Mouse (Mus musculus) heart, postnatal 4 days (tissue): Measurements from ENCODE around the gene Herpud2. TPM values are rescaled to one million over a fixed set of nuclear protein-coding genes. Genes with fewer than 3 reads are reported as not detected.
A peak's percentile ranks its signal among the peaks of the same experiment; 100 is the strongest.

Experiments
- DNase-seq: peaks from one replicate; pipeline ENCODE4 v3.0.0; 2021
- total RNA-seq, 2 experiments: library from RNA; stranded (reverse); gene quantifications; 2 replicates each; pipeline ENCODE4 v1.2.3; 2021

The Herpud2 gene
- 10 to 100 TPM; 38.8 to 39.9 TPM for total RNA-seq

DNA sequence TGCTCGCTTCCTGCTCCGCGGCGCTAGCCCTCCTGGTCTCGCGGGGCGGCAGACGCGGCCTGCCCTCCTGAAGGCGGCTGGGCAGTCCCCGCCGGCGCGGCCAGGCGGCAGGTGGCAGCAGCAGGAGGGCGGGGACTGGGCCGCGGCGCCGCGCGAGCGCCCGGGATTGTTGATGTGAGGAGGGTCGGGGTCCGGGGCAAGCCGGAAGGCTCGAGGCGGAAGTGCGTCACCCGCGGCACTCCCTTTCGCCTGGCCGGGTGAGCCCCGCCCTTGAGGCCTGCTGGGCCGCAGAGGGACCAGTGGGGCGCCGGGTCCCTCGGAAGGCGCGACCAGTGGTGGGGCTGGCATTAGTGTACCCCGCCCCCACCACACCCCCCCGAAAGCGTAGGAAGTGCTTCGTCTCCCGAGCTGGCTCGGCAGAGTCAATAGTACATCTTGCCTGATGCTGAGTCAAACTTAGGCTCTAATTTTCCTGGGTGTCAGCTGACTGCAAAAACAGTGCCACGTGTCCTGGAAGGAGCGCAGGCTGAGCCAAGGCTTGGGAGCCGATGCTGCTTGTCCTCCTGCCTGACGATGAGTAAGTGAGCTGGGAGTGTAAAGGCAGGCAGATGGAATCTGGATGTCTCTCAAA lies at the start of gene Herpud2:
TSS of gene Herpud2 (minus strand) at position 210 of the 631 bp plus-strand sequence.
- peak; percentile 95 for DNase-seq

DNA sequence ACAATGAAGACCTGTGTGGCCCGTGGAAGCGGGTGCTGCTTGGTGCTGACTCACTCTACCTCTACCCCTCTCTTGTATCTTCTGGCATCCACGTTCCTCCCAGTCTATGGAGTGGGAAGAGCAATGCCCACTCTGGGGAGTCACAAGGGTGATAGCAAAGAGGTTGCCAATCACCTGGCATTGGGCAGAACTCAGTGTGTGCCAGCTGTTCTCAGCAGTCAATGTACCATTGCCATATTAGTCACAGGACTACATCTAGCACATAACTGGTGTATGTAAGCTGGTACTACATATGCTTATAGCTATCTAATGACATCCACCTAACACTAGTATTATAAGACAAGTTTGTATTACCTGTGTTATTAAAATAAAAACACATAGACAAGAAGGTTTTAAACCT lies 49.4 kb upstream of the Herpud2 start:
- no peak for DNase-seq

DNA sequence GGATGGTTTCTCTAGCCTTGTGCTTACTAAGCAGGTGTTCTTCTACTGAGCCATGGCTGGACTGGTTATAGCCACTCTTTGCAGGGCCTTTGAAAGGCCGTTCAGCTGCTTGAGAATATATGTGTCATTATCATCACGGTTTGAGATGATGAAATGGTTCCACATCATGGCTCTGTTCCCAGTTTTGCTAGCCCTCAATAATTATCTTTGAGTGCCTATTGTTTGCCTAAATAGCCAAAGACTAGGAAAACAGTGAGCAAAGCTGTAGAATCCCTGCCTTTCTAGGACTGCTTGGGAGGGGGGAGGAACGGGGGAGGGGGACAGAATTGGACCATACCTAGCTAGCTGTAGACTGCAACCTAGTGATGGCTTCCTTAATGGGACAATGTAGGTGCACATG lies 48.5 kb upstream of the Herpud2 start:
- DNase-seq, result no peak

DNA sequence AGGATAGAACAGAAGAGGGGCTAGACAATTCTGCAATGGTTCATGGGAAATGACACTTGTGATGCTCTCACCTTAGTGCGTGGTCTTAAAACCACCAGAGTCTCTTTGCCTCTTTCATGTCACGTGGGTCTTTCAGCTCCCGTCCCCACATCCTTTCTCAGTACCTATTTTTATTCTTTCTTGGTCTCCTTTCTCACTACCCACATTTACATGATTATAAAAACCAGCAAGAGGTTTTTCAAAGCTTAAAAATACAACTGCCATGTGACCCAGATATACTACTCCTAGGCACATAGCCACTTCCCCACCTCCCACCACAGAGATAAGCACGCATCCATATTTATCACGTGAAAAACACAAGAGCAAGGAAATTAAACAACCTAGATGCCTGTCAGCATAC lies 45.1 kb upstream of the Herpud2 start:
- DNase-seq, result no peak

DNA sequence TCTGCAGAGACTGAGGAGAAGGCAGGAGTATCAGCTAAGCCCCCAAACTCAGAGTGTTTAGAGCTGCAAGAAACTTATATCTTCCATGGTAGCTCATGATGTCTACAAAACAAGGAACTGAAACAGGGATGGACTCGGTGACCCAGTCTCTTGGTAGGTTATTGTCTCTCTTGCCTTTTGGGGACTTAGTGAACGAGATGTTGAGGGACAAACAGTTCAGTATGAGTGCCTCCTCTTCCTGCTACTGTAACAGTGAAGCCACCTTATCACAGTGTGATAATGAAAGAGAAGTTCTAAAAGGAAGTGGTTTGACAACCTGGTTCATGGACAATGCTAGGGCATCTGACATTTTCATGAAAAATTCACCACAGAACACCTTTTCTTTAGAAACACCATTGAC lies 40.0 kb upstream of the Herpud2 start:
- no peak for DNase-seq

DNA sequence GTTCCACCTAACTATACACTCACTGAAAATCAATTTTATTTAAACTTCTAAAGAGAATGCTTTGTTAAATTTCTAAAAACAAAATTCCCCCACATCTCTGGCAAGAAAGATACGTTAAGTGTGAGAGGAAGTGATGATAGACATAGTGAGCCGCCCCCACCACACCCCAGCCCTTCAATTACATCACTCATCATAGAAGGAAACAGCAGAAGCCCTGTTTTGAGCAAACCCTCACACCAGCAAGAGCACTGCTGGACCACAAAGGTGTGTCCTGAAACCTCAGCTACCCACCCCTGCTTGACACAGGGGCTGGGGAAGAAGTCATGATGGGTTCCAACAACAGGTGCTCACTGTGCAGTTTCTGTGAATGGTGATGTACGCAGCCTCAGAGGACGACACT lies 34.9 kb upstream of the Herpud2 start:
- no peak for DNase-seq

DNA sequence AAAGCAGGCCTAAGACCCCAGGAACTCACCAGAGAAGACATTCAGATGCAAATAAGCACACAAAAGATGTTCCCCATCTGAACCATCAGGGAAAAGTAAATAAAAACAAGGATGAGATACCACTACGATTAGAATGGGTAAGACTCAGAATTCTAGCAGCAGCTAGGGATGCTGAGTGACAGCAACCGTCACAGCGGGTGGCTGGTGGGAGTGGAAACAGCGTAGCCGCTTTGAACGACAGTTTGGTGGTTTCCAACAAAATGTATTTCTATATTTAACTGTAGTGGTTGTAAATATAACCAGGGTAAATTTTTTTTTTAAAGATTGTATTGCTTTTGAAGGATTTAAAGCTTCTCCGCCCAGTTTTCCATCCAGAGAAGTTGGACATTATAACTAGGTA lies 34.2 kb upstream of the Herpud2 start:
- no peak for DNase-seq

DNA sequence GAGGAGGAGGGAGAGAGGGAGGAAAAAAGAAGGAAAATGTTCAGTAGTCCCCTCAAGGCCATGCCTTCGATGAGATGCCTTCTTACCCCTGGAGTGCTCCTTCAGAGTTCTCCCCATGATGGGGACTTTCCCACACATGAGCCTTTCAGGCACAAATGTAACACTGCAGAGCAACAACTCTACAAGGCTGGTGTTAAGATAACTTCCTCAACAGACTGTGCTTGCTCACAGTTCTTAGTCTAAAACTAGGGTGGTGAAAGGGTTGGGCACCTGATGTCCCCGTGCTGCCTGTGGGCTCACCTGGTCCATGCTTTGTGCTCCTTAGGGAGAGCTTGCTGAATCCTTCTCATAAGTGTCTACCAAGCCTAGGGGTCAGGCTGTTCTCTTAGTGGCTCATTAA lies 33.0 kb upstream of the Herpud2 start:
- no peak for DNase-seq

DNA sequence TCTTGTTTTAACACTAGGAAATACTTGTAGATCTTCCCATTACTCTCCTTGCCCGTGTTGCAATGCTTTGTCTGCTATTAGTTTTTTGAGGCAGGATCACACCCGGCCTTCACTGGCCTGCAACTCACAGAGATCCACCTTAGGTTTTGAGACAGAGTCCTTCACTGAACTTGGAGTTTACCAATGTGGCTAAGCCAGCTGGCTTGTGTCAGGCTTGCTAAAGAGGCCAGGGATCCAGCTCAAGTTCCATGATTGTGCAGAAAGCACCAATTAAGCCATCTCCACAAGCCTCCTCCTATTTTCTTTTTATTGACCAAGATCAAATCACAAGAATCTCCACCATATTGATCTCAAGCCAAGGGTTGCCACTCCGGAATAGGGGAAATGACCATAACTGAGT lies 26.4 kb upstream of the Herpud2 start:
- DNase-seq, result peak; percentile 13

DNA sequence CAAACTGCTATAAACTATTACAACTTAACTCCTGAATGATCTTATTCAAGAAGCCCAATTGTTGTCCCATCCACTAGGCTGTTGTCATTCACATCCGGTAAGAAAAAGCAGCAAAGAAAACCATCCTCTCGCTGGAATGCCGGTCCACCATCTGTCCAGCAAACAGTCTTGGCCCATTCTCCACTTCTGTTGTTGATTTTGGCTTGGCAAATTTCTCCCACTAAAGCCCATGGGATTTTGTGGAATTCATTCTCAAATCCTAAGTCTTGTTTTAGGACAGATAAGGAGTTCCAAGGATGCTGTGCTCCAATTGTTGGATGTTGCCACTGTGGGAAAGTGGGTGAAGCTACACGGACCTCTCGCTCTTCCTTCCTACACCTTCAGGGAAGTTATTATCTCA lies 25.6 kb upstream of the Herpud2 start:
- peak; percentile 55 for DNase-seq

DNA sequence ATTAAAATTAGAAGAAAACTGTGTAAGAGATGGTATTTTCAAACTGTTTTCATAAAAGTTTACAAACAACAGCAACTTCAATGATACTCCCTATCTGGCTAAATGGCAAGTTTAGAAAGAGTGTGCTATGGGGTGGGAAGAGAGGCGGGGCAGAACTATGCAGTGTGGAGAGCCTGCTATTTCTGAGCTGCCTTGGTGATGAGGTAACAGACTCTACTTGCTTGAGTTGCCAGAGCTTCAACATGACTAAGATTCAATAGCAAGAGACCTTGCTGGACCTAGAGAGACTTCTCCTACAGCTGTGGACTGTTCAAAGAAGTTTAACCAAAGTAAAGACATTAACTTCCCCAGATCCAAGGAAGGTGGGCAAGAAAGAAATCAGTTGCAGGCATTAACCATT lies 24.9 kb upstream of the Herpud2 start:
- peak; percentile 35 for DNase-seq

DNA sequence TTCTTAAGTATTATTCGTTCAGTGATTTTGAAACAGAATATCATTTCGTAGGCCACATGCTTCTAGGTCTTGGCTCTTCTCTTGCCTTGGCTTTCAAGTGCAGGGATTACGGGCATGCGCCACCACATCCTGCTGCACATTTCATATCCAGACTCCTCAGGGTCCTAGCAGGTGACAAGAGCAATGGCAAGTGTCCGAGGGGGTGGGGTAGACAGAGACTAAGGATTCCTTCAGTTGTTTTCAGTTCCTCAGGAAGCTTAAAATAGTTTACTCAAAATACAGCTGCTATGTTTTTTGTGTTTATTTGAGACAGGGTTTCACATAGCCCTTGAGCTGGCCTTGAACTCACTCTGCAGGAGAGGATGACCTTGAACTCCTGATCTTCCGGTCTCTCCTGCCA lies 24.4 kb upstream of the Herpud2 start:
- DNase-seq, result no peak

DNA sequence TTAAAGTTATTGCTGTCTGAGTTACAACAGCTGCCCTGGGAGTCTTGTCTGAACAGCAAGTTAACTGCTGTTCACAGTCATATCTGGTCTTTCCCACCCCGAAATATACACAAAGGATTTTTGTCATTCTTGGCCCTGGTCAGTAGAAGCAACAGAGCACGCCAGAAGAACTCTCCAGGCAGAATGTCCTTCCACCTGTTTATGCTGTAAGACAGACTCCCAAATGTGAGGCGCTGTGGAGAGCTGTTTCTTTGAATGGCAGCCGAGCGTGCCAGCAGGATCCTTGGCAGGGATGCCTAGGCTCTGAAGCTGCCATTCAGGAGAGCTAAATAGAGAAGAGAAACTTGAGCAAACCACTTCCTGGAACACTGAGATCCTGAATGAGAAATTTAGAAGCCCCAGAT lies 23.4 kb upstream of the Herpud2 start:
- DNase-seq, result peak; percentile 70

DNA sequence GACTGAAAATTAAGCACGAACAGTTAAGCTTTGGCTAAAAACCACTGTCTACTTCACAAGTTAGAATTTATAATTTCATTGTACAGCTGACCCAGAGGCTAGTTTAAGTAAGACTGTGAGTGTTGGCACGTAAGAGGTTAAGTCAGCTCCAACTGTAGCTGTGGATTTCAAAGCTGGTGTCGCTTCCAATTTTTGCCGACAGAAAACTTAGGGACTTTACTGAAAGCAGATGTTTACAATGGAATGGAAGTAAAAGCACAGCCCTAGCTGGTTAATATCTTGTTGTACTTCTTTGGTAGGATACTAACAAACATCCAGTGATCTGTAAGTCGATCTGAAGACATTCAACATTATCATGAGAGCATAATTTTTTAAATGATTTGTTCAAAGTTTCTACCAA lies 23.0 kb upstream of the Herpud2 start:
- peak; percentile 12 for DNase-seq

DNA sequence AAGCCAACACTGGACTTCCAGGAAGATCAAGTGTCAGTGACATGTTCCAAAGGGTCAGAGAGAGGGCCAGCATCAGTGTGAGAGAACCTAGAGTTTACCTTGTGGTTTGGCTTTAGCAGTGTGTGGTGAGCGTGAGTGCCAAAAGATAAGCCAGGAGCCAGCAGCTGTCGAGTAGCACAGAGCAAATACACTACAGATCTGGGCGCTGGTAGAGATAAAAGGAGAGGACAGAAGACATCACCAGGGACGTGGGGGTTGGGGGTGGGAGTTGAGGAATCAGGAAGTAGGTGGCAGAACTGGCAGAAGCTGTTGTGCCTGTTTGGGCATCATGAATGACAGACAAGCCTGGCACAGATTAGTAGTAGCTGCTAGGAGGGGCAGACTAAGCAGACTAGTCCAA lies 21.6 kb upstream of the Herpud2 start:
- peak; percentile 61 for DNase-seq

DNA sequence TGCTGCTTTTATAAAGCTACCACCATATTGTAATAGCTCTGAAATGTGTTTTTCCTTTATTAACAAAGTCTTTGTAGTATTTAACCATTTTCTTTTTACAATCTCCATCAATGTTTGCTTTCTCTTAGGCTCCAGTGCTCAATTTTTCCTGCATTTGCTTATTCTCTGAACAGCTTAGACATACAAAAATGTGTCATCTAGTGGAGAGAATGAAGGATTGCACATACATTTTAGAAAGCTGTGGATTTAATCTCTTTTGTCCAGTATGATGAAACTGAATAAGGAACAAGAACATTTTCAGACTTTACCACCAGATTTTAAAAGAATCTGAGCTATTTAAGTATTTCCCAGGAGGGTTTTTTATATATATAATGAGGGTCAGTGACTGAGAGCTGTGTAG lies 18.0 kb upstream of the Herpud2 start:
- DNase-seq, result no peak

DNA sequence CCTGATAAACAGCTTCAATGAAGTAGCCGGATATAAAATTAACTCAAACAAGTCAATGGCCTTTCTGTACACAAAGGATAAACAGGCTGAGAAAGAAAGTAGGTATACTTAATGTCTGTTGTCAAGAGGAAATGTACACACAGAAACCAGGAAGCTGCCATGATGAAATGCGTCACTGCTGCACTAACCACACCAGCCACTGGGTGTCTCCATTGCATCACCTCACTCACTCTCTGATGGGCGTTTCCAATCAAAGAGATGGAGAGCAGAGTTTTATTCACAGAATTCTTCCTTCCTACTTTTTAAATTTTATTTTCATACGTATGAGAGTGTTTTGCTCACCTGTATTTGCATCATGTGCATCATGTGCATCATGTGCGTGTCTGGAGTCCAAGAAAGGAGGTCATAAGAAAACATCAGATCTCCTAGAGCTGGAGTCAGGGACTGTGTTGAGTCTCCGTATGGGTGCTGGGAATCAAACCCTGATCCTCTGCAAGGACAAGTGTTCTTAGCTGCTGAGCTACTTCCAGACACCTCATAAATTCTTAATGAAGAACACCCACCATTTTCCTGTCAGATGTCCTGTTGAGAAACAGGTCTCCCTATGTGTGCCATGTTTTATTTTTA lies 16.0 kb upstream of the Herpud2 start:
- peak; percentile 87 for DNase-seq

DNA sequence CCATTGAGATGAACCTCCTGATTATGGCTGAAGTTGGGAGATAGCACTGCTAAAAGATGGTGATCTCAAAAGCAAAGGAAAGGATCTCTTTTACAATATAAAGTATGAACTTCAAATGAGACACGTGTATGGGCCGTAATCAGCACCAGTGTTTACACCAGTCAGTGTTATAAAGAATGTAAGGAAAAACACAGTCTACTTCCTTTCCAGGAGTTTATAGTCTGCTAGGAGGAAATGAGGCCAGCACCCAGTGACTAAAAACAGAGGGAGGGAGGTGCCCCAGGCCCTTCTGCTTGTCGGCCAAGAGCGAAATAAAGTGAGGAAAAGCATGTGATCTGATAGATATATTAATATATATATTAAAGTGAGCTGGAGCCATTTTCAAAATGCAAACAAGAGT lies 6.6 kb upstream of the Herpud2 start:
- no peak for DNase-seq

DNA sequence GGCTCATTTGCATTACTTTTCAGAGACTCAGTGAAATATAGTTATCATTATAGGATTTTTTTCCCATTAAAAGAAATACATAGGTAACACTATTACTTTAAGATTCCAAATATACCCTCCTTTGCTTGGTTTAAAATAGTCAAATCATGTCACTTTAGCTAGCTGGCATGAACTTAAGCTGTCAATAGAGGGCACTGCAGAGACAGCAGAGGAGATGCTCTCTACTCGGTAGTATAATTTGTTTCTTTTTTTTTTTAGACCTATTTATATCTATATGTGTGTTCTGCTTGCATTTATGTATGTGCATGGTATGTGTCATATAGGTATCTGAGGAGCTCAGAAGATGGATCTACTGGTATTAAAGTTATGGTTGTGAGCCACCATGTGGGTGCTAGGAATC lies 4.8 kb upstream of the Herpud2 start:
- DNase-seq, result no peak

DNA sequence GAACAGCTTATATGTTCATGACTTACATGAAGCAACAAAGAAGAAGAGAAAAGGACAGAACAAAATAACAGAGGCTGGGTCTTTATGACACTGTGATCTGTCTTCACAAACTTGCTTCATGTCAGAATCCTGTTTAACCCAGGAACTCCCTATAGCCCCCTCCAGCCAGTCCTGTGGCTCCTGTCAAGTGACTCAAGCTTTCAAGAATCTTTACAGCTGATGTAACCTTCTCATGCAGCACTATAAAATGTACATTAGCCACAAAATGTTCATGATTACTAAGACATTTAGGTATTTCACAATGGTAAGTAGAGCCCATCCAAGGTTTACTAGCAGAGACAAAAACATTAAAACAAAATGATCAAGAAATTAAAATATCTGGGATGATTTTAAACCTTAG lies 1.4 kb upstream of the Herpud2 start:
- no peak for DNase-seq

DNA sequence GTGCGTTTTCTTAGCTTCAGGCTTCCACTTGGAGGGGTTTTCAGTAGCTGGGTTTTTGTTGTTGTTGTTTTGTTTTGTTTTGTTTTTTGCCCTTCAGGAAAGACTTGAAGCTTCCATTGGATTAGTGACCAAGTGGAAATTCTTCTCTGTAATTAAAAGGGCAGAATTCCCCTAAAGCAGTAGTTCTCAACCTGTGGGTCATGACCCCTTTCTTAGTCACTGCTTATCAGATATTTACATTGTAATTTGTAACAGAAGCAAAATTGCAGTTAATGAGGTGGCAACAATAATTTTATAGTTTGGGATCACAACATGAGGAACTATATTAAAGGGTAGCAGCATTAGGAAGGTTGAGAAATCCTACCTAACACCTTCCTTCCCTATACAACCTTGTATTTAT lies 837 bp upstream of the Herpud2 start:
- no peak for DNase-seq

DNA sequence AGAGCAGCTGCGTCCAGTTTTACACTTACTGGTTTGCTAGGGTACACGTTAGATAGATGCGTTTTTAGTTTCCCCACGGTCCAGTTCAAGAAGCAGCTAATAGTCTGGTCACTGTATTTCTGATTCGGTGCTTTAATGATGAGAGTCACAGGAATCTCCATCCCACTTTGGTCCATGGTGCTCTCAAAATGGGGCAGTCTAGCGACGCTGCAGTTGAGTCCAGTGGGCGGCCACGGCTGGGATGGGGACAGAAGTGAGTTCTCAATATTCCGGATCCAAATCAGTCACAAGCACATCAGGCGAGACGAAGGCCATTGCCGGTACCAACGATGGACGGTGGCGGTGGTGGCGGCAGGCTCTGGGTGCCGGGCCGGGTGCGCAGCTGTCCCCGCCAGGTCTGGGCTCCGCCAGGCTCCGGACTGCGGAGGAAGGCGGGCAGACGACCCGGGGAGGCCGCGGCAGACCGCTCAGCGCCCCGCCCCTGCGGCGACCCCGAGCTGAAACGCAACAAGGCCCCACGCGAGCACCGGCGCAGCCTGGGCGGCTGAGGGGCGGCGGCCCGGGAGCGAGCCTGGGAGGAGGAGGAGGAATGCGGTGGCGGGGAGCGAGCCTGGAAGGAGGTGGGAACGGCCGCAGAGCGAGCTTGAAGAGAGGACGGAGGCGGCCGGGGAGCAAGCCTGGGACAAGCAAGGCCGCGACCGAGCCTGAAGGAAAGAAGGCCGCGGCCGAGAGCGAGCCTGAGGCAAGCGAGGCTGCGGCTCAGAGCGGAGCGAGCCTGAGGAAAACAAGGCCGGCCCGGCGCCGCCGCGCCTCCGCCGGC lies 619 bp downstream of the Herpud2 start:
- peak; percentile 81 for DNase-seq

DNA sequence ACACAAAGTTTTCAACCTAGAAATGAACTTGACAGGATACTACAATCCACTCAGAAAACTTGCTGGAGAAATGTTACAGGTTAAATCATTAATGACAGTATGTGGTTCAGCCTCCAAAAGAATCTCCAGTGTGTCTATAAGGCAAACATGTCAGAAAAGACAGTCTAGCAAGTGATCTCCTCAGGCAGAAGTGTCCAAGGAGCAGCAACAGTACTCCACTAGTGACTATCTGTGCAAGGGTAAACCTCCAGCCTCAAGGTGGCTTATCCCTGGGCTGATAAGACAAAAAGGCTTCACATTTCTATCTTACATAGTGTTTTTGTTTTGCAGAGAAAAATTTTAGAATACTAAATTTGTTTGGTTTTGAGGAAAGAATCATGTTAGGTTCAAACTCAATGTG lies 2.9 kb downstream of the Herpud2 start:
- no peak for DNase-seq

DNA sequence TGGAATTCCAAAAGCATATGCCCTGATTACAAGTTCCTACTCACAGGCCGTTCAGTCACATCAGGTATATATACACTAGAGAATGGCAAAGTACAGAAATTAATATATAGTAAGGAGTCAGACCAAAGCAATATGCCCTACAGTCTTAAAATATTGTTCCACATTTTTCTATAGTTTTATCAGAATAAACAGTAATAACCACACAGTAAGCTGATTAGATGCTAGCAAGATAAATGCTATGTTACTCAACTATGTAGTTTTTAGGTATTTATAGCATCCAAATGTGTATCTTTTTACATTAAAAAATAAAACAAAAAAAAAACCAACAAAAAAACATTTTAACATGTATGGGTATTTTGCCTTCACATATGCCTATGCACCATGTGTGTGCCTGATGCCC lies 5.7 kb downstream of the Herpud2 start:
- no peak for DNase-seq
